Mouse (Mus musculus) olfactory bulb, adult 2 months (tissue): Measurements from ENCODE around the gene Upk3bl. TPM values are rescaled to one million over a fixed set of nuclear protein-coding genes. Genes with fewer than 3 reads are reported as not detected.

ENCODE experiments used
- H3K27ac ChIP-seq: fragments of 200-500 bp; 2 replicates; pipeline ENCODE4 v1.5.1; 2012; ENCODE audit warnings: low read depth, low read length; ENCODE audit not compliant: insufficient read depth
- H3K4me1 ChIP-seq: fragments of 200-500 bp; 2 replicates; pipeline ENCODE4 v1.6.1; 2012; ENCODE audit warnings: low read length; ENCODE audit not compliant: control insufficient read depth, insufficient read depth
- H3K4me3 ChIP-seq: fragments of 200-500 bp; 2 replicates; pipeline ENCODE4 v1.5.1; 2012; ENCODE audit warnings: mild to moderate bottlenecking, low read depth, low read length, moderate library complexity; ENCODE audit not compliant: insufficient read depth
- CTCF ChIP-seq: fragments of 200-500 bp; IDR thresholded peaks from 2 replicates; pipeline ENCODE4 v1.5.1; 2012; ENCODE audit warnings: low read depth, mild to moderate bottlenecking, low read length, moderate library complexity; ENCODE audit not compliant: insufficient read depth
- POLR2A ChIP-seq: fragments of 200-500 bp; IDR thresholded peaks from 2 replicates; pipeline ENCODE4 v1.6.1; 2012; ENCODE audit warnings: mild to moderate bottlenecking, low read depth, low read length, moderate library complexity; ENCODE audit not compliant: insufficient read depth
- WGBS: fragments of 180-500 bp; shearing (Covaris S2); methylation state at CpG from one replicate; pipeline ENCODE4 v1.1.7; 2018; 5-methylcytosine and 5-hydroxymethylcytosine counted together
- polyA plus RNA-seq: library from polyadenylated mRNA; stranded (reverse); fragments of >200 nt; gene quantifications from 2 replicates; pipeline ENCODE4 v1.2.4, GENCODE M21; 2012; ENCODE audit warnings: low replicate concordance; ENCODE audit not compliant: missing spikeins, insufficient read depth, insufficient read length

Upk3bl gene
- polyA plus RNA-seq, 1 experiment, result not detected

GRCm38 (mm10) chr5:136026859-136027258, 27.4 kb upstream of the Upk3bl start:
- Histone ChIP-seq H3K4me1 (peaks cover under 1% of the 10 kb centered on the region; the same call in 1 of the 2 replicates), H3K27ac (no peak overlapping the region), H3K4me3 (no peak overlapping the region)
- TF ChIP-seq CTCF (no peak), POLR2A (no peak)
- WGBS, result 85% methylated on average over 9 of the region's 9 CpGs

GRCm38 (mm10) chr5:136027612-136028311, 26.5 kb upstream of the Upk3bl start:
- H3K4me3 ChIP-seq, result no peak overlapping the region
- no peak for TF ChIP-seq POLR2A
- no peak for TF ChIP-seq CTCF
- WGBS, result 82% methylated on average over 11 of the region's 11 CpGs
- H3K27ac ChIP-seq, result no peak overlapping the region
- no peaks in the 10 kb centered on the region for H3K4me1 ChIP-seq

GRCm38 (mm10) chr5:136034868-136035267, 19.4 kb upstream of the Upk3bl start:
- 80% methylated on average over 4 of the region's 4 CpGs for WGBS
- TF ChIP-seq CTCF (no peak), POLR2A (no peak)
- no peak overlapping the region for H3K4me3 ChIP-seq
- H3K27ac ChIP-seq, result no peak overlapping the region
- no peaks in the 10 kb centered on the region for H3K4me1 ChIP-seq

GRCm38 (mm10) chr5:136035285-136035684, 19.0 kb upstream of the Upk3bl start:
- no peaks in the 10 kb centered on the region for H3K4me1 ChIP-seq
- 78% methylated on average over 1 of the region's 1 CpGs for WGBS
- H3K27ac ChIP-seq, result no peak overlapping the region
- no peak overlapping the region for H3K4me3 ChIP-seq
- no peak for TF ChIP-seq POLR2A
- TF ChIP-seq CTCF, result no peak

GRCm38 (mm10) chr5:136036667-136037066, 17.6 kb upstream of the Upk3bl start:
- TF ChIP-seq POLR2A (no peak), CTCF (no peak)
- H3K27ac ChIP-seq, result no peak overlapping the region
- WGBS, result 88% methylated on average over 1 of the region's 1 CpGs
- H3K4me1 ChIP-seq, result no peaks in the 10 kb centered on the region
- H3K4me3 ChIP-seq, result no peak overlapping the region

GRCm38 (mm10) chr5:136038258-136039214, 15.8 kb upstream of the Upk3bl start, which contains the start of gene Upk3b:
Gene Upk3b (plus strand): TSS chr5:136038496.
- WGBS, result 89% methylated on average over 17 of the region's 17 CpGs
- Histone ChIP-seq H3K4me3 (no peak within 1 kb of the TSS), H3K4me1 (no peaks in the 10 kb centered on the region), H3K27ac (no peak within 1 kb of the TSS)
- TF ChIP-seq POLR2A (no peak), CTCF (no peak)

GRCm38 (mm10) chr5:136040210-136040609, 14.1 kb upstream of the Upk3bl start:
- 66% methylated on average over 5 of the region's 5 CpGs for WGBS
- TF ChIP-seq CTCF (no peak), POLR2A (no peak)
- H3K4me1 ChIP-seq, result no peaks in the 10 kb centered on the region
- H3K27ac ChIP-seq, result no peak overlapping the region
- no peak overlapping the region for H3K4me3 ChIP-seq

GRCm38 (mm10) chr5:136041260-136041659, 13.0 kb upstream of the Upk3bl start:
- WGBS, result 25% methylated on average over 2 of the region's 2 CpGs
- Histone ChIP-seq H3K4me1 (no peaks in the 10 kb centered on the region), H3K4me3 (no peak overlapping the region), H3K27ac (no peak overlapping the region)
- TF ChIP-seq POLR2A (no peak), CTCF (no peak)

- no peak for TF ChIP-seq POLR2A
- TF ChIP-seq CTCF, result no peak
- Histone ChIP-seq H3K4me3 (no peak overlapping the region), H3K4me1 (no peaks in the 10 kb centered on the region), H3K27ac (no peak overlapping the region)
- WGBS, result 97% methylated on average over 8 of the region's 8 CpGs
These were observed 12.6 kb upstream of the Upk3bl start for GRCm38 (mm10) chr5:136041666-136042065.
